Mouse (Mus musculus) embryonic fibroblast, embryonic 13.5 days (primary cell): ENCODE measurements around the gene Fkbp11.

Source experiments
- CTCF ChIP-seq: IDR thresholded peaks from 2 replicates; pipeline ENCODE4 v1.5.1; 2011; ENCODE audit warnings: mild to moderate bottlenecking, control low read depth, low read length, moderate library complexity, borderline replicate concordance; ENCODE audit not compliant: insufficient read depth
- POLR2A ChIP-seq: IDR thresholded peaks from 2 replicates; pipeline ENCODE4 v1.6.1; 2011; ENCODE audit warnings: low read depth, mild to moderate bottlenecking, control low read depth, low read length, moderate library complexity

DNA sequence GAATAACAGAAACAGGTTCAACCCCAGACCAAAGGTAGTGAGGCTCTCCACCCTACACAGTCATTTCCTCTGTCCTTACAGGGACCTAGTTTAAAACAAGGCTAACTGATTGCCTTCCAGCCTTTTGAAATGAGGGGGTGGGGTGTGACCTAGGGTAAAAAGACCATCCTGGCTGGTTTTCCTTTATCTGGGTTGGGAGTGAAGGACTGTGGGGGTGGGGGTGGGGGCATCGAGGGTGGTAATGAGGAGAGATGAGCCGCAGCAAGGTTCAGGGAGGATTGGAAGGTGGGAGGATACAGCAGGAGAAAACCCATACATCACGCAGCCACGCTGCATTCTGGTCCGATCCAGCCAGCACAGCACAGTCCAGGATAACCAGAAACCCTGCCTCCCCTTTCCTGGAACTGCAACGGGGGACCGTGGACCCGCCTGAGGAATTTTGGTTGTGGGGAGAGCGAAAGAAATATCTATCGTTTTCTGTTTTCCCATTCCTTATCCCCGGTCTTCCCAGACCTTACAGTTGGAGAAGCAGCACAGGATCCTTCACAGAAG is 52.9 kb downstream of the Fkbp11 start:
- TF ChIP-seq CTCF (no peak), POLR2A (no peak)
